Mouse (Mus musculus) heart, postnatal 4 days (tissue): Measurements from ENCODE around the gene Barhl1. TPM values are rescaled to one million over a fixed set of nuclear protein-coding genes. Genes with fewer than 3 reads are reported as not detected.
A peak's percentile ranks its signal among the peaks of the same experiment; 100 is the strongest.

Source experiments
- DNase-seq: peaks from one replicate; pipeline ENCODE4 v3.0.0; 2021
- total RNA-seq, 2 experiments: library from RNA; stranded (reverse); gene quantifications; 2 replicates each; pipeline ENCODE4 v1.2.3; 2021

The Barhl1 gene
- total RNA-seq, 2 experiments from 2014 or later = not detected

GRCm38 (mm10) chr2:28911331-28912038, 5.0 kb downstream of the Barhl1 start:
- DNase-seq = no peak

- DNase-seq = no peak
These were observed 5.6 kb downstream of the Barhl1 start for GRCm38 (mm10) chr2:28910877-28911276.

DNA sequence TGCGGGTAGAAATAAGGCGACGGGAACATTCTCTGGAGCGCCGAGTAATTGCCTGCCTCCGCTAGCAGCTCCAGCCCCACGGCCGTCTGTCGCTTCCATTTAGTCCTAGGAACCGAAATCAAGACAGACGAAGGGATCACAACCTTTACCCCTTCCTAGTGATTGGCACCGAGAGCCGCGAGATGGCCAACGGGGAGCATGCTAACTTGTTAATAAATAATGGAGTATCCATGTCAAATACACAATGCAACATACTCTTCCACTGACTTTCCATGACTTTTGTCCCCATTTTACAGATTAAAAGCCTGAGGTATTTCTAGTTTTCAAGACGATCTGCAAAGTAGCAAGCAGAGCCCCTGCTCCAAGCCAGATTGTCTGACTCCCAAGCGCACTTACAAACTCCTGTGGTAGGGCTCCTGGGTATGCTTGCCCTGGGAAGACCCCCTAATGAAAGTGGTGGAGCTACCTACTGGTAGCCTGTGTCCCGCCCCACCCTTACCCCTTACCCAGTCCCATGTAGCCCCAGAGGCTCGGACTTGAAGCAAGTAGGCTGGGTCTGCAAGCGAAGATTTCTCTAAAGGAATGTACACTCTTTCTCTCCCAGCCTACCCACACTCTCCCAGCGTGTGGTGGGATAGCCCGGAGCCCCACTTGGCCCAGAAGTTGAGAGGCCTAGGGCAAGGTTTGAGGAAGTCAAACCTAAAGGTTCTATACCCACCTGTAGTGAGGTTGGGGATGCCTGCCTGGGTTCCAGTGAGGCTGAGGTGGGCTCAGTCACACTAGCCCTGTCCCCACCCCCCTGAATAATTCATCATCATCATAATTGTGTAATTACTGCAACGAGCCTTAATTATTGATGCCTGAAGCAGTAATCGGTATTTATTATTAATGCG, 6.4 kb downstream of the Barhl1 start:
- no peak for DNase-seq

- no peak for DNase-seq
These were observed 7.2 kb downstream of the Barhl1 start for GRCm38 (mm10) chr2:28909186-28909817.

DNA sequence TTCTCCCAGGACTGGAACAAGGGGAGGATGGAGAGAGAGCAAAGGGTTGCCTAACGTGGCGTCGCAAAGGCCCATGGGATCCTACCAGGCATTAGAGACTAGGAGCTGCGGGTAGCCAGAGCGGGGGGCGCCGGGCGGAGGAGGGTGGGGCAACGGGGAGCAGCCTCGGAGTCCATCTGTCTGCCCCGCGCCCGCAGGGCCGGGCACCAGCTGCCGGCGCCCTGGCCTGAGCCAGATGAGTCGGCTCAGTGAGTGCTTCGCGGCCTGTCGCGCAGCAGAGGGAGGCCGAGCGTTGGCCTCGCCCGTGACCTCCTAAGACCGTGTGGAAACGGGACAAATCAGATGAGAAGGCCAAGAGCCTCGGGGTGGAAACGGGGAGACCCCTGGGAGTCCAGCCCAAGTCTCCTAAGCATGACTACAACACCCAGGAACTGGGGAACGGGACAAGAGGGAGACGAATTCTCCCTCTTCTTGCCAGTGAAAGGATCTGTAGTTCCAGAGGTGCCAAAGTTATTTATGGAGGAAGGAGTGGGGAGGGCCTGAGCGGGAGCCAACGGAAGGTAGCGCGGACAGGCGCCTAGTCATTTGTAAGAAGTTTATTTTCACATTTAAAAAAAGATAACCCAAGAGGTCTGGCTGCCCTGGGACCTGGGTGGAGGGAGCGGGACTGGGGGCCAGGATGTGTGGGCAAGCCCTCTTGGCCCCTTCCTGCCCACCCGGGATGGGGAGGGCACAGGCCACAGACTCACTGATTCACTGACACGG, 7.9 kb downstream of the Barhl1 start:
- no peak for DNase-seq

- DNase-seq = no peak
These were observed 8.6 kb downstream of the Barhl1 start for GRCm38 (mm10) chr2:28907691-28908388.

- no peak for DNase-seq
These were observed 10.9 kb downstream of the Barhl1 start for GRCm38 (mm10) chr2:28905561-28905960.

DNA sequence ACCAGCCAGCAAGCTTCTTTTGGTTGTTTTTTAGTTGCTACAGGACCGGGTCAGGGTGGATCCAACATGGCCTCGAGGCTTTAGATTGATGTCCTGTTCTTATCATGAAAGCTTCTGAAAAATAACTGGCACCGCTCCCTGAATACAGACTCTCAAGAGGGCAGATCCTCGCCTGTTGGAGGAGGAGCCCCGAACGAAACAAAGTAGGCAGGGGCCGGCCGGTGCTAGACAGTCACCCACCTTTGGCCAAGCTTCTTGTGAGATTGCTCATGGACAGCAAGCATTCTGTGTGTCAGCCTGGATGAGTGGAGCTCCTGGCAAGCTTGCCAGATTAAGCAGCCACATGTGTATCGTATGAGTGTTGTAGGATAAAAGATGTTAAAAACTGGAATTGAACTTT, 11.7 kb downstream of the Barhl1 start:
- DNase-seq = no peak

GRCm38 (mm10) chr2:28903871-28904270, 12.6 kb downstream of the Barhl1 start:
- DNase-seq = no peak

- no peak for DNase-seq
These were observed 14.2 kb downstream of the Barhl1 start for GRCm38 (mm10) chr2:28902291-28902690.

GRCm38 (mm10) chr2:28897340-28897899, 19.0 kb downstream of the Barhl1 start:
- no peak for DNase-seq

- DNase-seq = no peak
These were observed 20.6 kb downstream of the Barhl1 start for GRCm38 (mm10) chr2:28895876-28896275.

GRCm38 (mm10) chr2:28893526-28893925, 22.9 kb downstream of the Barhl1 start:
- no peak for DNase-seq

DNA sequence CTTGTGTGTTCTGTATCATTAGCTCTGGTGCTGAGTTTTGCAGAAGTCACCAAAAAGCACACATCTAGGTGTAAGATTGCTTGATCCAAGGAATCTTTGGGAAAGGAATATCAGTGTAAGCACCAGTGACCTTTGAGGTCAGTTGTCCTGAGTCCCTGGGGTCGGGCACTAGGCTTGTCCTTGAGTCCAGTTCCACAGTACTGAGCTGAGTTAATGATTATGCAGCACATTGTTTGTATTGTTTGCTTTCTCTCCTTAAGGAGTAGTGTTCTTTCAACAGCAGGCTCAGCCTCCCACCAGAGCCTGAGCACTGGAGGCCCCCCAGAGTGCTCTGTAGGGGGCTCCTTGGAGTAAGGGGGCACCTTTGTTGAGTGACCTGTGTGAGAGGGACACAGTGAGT, 23.7 kb downstream of the Barhl1 start:
- DNase-seq = no peak

DNA sequence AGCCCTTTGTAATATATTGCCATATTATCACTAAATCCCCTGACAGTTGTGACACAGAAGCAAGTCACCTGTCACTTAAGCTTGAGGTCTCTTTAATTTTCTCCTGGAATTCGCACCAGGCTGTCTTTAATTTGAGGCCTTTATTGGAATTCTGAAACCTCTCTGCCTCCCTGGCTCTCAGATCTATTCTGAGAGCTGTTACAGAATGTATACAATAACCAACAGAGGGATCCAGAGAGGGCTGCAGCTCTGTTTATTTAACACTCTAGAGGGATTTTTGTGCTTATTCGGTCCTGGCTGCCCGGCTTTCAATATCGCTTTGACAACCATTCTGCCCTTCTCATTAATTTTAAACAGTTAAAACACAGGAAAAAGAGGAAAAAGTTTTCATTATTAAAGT, 31.6 kb downstream of the Barhl1 start:
- no peak for DNase-seq

DNA sequence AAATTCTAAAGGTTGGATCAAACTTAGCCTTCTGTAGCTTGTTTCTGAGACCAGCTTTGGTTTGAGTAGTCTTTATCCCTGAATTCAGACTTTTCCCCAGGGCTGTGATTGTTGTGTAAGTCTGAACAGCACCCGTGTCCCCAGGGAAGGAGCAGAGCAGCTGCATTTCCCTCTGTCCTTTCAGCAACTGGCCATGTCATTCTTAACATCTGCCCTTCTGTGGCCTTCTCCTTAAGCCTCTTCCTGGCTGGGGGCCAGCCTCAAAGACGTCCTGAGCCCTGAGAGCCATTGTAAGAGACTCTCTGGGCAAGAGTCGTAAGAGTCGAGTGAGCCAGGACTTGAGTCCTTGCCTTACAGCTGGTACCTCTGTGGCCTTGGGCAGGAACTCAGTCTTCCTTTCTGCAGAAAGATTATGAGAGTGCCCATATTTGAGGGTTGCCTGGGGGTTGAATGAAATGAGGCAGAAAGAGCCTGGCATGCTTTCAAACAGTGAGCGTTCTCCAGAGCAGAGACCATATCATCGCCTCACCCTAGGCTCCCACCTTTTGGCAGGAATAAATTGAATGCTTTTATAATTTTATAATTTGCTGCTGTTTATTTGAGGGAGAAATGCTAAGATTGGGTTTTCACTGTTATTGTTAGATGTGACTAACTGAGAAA, 33.5 kb downstream of the Barhl1 start:
- DNase-seq = no peak

DNA sequence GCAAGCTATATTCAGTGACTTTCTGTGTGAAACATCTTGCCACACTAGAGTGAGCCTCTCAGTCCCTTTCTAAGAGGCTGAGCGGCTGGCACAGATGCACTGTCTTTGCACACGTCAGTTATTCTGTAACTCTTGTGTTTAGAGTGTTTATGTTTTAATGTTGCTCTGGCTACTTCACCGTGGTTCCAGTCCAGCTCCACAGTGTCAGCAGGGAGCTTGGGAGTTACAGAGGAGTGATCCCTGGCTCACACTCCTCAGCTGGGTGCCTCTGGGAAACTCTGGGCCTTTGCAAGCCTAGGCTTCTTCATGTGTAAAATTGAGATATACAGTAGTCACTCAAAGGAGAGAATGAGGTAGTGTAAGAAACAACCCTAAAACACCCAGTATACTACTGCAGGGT, 34.4 kb downstream of the Barhl1 start:
- DNase-seq = no peak

- DNase-seq = peak; percentile 27
These were observed 35.2 kb downstream of the Barhl1 start for GRCm38 (mm10) chr2:28881275-28881674.

DNA sequence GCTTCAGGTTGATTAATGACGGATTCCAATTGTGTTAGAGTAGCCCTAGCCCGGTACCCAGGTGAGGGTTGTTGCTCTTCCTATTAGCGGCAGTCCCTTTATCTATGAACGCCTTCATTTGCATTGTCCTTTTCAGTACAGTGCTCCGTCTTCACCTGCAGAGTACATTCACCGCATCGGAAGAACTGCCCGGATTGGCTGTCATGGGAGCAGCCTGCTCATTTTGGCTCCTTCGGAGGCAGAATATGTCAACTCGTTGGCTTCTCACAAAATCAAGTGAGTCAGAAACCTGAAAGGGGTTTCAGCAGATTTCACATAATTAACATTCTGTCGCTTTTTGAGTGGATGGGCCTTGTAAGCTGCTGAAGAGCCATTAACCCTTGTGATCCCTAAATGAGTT, 40.9 kb downstream of the Barhl1 start:
- DNase-seq = no peak

GRCm38 (mm10) chr2:28867495-28867894, 49.0 kb downstream of the Barhl1 start:
- DNase-seq = no peak

- DNase-seq = no peak
These were observed 52.6 kb downstream of the Barhl1 start for GRCm38 (mm10) chr2:28863857-28864256.
